Mouse (Mus musculus) ES-E14 (cell line): ENCODE measurements at regions not wholly inside any gene's neighbourhood (a gene's known extent, or its start where the extent isn't known, plus 50 kb on each side); places are given as distances from the start of the nearest gene placed in this dataset.

Experiments used
- DNase-seq: peaks from one replicate; pipeline ENCODE4 v3.0.0-alpha.2; 2013; ENCODE audit warnings: low read depth, low spot score
- H3K27ac ChIP-seq: 2 replicates; pipeline ENCODE4 v1.5.1; 2012; ENCODE audit warnings: low read depth, mild to moderate bottlenecking, low read length, moderate library complexity, mixed read lengths; ENCODE audit not compliant: poor library complexity, insufficient read depth, severe bottlenecking
- H3K36me3 ChIP-seq: 2 replicates; pipeline ENCODE4 v1.6.1; 2012; ENCODE audit warnings: mild to moderate bottlenecking, low read length, moderate library complexity, mixed read lengths; ENCODE audit not compliant: control insufficient read depth, poor library complexity, insufficient read depth, severe bottlenecking
- H3K4me1 ChIP-seq, 2 experiments: fragments of 150-350 bp in 1 of 2; sonication (generic) in 1 of 2; 2 replicates each; pipeline ENCODE4 v1.6.1; 2012; ENCODE audit warnings: low read length in 2 of 2, mild to moderate bottlenecking in 1 of 2, mixed read lengths in 1 of 2; ENCODE audit not compliant: control insufficient read depth in 2 of 2, insufficient read depth in 2 of 2, poor library complexity in 1 of 2
- H3K4me3 ChIP-seq, 2 experiments: fragments of 150-350 bp in 1 of 2; sonication (generic) in 1 of 2; 2 replicates each; pipeline ENCODE4 v1.5.1; 2012; ENCODE audit warnings: low read length in 2 of 2, low read depth in 1 of 2, mild to moderate bottlenecking in 1 of 2, mixed read lengths in 1 of 2; ENCODE audit not compliant: insufficient read depth in 1 of 2, poor library complexity in 1 of 2, severe bottlenecking in 1 of 2
- H3K9ac ChIP-seq: 2 replicates; pipeline ENCODE4 v1.6.1; 2012; ENCODE audit warnings: low read depth, mild to moderate bottlenecking, low read length, mixed read lengths; ENCODE audit not compliant: poor library complexity, insufficient read depth, severe bottlenecking
- H3K9me3 ChIP-seq: fragments of 150-350 bp; sonication (generic); 2 replicates; pipeline ENCODE4 v1.6.1; 2012; ENCODE audit warnings: low read depth, mild to moderate bottlenecking, low read length; ENCODE audit not compliant: control insufficient read depth, insufficient read depth
- CHD2 ChIP-seq: IDR thresholded peaks from 2 replicates; pipeline ENCODE4 v1.6.1; 2014; ENCODE audit warnings: mild to moderate bottlenecking, low read depth, low read length, inconsistent platforms
- MAFK ChIP-seq: IDR thresholded peaks from 2 replicates; pipeline ENCODE4 v1.6.1; 2014; ENCODE audit warnings: mild to moderate bottlenecking, low read depth, low read length, inconsistent platforms; ENCODE audit not compliant: insufficient read depth
- ZC3H11A ChIP-seq: IDR thresholded peaks from 2 replicates; pipeline ENCODE4 v1.6.1; 2012; ENCODE audit warnings: low read depth, mild to moderate bottlenecking, inconsistent platforms, low read length, borderline replicate concordance
- ZNF384 ChIP-seq: IDR thresholded peaks from 2 replicates; pipeline ENCODE4 v1.6.1; 2012; ENCODE audit warnings: low read depth, low read length, inconsistent platforms
- in situ Hi-C, 2 experiments: fragments of 600-800 bp; cut with MboI; formaldehyde crosslinking; loops; one replicate each; pipeline ENCODE4 v1.15.1; 2025; ENCODE audit warnings: low sequenced_read_pairs in 2 of 2, inconsistent platforms in 1 of 2; ENCODE audit not compliant: unreplicated experiment in 2 of 2

DNA sequence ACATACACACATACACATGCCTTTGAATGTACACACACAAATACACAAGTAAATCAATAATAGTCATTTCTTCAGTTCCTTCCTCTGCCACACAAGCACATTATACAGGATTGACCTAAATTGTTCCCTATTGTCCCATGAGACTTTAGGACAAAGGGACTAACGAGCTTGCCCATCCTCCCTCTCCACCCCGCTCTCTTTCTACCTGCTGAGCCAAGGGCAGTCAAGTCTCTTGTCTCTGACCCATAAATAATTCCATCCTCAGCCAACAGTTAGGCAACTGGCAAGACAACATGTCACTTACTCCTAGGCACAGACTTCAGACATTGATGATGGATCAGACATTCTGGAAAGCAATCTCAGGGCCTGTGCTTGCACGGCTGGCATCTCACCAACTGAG, 56.3 kb upstream of the Kcnk2 start:
- no peaks in the 10 kb centered on the region for H3K9me3 ChIP-seq
- no peak overlapping the region for H3K9ac ChIP-seq
- no peak overlapping the region for H3K27ac ChIP-seq
- no peak overlapping the region for H3K4me3 ChIP-seq
- no peak for DNase-seq
- TF ChIP-seq ZC3H11A (no peak), MAFK (no peak), CHD2 (no peak), ZNF384 (no peak)
- H3K36me3 ChIP-seq, result no peaks in the 10 kb centered on the region
- in situ Hi-C loops, result no loop called here
- no peaks in the 10 kb centered on the region for H3K4me1 ChIP-seq
